Mouse (Mus musculus) MEL (cell line): Measurements from ENCODE around the gene Nudc. TPM values are rescaled to one million over a fixed set of nuclear protein-coding genes. Genes with fewer than 3 reads are reported as not detected.

Experiments
- DNase-seq: peaks from one replicate; pipeline ENCODE4 v3.0.0; 2011; ENCODE audit warnings: low read depth, low spot score
- H3K27ac ChIP-seq: 2 replicates; pipeline ENCODE4 v1.5.1; 2012; ENCODE audit warnings: low read depth, mild to moderate bottlenecking, control low read depth, low read length, moderate library complexity; ENCODE audit not compliant: control insufficient read depth
- H3K27me3 ChIP-seq, 2 experiments: fragments of 150-350 bp in 1 of 2; sonication (generic) in 1 of 2; 2 replicates each; pipeline ENCODE4 v1.6.1; 2012; ENCODE audit warnings: low read length in 2 of 2, mild to moderate bottlenecking in 2 of 2, improper control_type of control experiment in 1 of 2, moderate library complexity in 1 of 2; ENCODE audit not compliant: insufficient read depth in 2 of 2, control insufficient read depth in 1 of 2
- H3K36me3 ChIP-seq, 2 experiments: 2 replicates each; pipeline ENCODE4 v1.6.1; 2012 to 2014; ENCODE audit warnings: low read length in 2 of 2, improper control_type of control experiment in 1 of 2, inconsistent platforms in 1 of 2, mild to moderate bottlenecking in 1 of 2; ENCODE audit not compliant: insufficient read depth in 2 of 2, control insufficient read depth in 1 of 2
- H3K4me1 ChIP-seq, 2 experiments: fragments of 150-350 bp in 1 of 2; sonication (generic) in 1 of 2; 2 replicates each; pipeline ENCODE4 v1.6.1; 2012; ENCODE audit warnings: low read length in 2 of 2, improper control_type of control experiment in 1 of 2, mild to moderate bottlenecking in 1 of 2; ENCODE audit not compliant: insufficient read depth in 2 of 2, control insufficient read depth in 1 of 2
- H3K4me3 ChIP-seq, 2 experiments: fragments of 150-350 bp in 1 of 2; sonication (generic) in 1 of 2; 2 replicates each; pipeline ENCODE4 v1.5.1; 2012; ENCODE audit warnings: low read depth in 2 of 2, low read length in 2 of 2, mild to moderate bottlenecking in 2 of 2, moderate library complexity in 2 of 2, control low read depth in 1 of 2, improper control_type of control experiment in 1 of 2; ENCODE audit not compliant: control insufficient read depth in 1 of 2, insufficient read depth in 1 of 2
- H3K79me2 ChIP-seq: 2 replicates; pipeline ENCODE4 v1.6.1; 2012; ENCODE audit warnings: mild to moderate bottlenecking, low read length, moderate library complexity; ENCODE audit not compliant: control insufficient read depth, poor library complexity, insufficient read depth
- H3K9ac ChIP-seq: 2 replicates; pipeline ENCODE4 v1.6.1; 2012; ENCODE audit warnings: low read depth, mild to moderate bottlenecking, control low read depth, low read length, moderate library complexity; ENCODE audit not compliant: control insufficient read depth, poor library complexity, severe bottlenecking
- H3K9me3 ChIP-seq: fragments of 150-350 bp; sonication (generic); replicated peaks from 2 replicates; pipeline ENCODE4 v1.6.1; 2012; ENCODE audit warnings: mild to moderate bottlenecking, low read length, improper control_type of control experiment, moderate library complexity; ENCODE audit not compliant: insufficient read depth
- CHD1 ChIP-seq: IDR thresholded peaks from 2 replicates; pipeline ENCODE4 v1.6.1; 2012; ENCODE audit warnings: low read depth, mild to moderate bottlenecking, inconsistent platforms, low read length, improper control_type of control experiment
- CHD2 ChIP-seq: IDR thresholded peaks from 2 replicates; pipeline ENCODE4 v1.6.1; 2011; ENCODE audit warnings: low read length, improper control_type of control experiment
- CTCF ChIP-seq, 3 experiments: IDR thresholded peaks in 2 of 3; conservative IDR thresholded peaks in 1 of 3; 2 replicates each; pipeline ENCODE4 v1.5.1; 2011 to 2012; ENCODE audit warnings: low read length in 3 of 3, low read depth in 2 of 3, mild to moderate bottlenecking in 2 of 3, improper control_type of control experiment in 1 of 3, inconsistent platforms in 1 of 3, mixed read lengths in 1 of 3, moderate library complexity in 1 of 3; ENCODE audit not compliant: control insufficient read depth in 1 of 3, insufficient read depth in 1 of 3, poor library complexity in 1 of 3, severe bottlenecking in 1 of 3
- E2F4 ChIP-seq: IDR thresholded peaks from 2 replicates; pipeline ENCODE4 v1.6.1; 2011; ENCODE audit warnings: low read depth, low read length, improper control_type of control experiment, borderline replicate concordance
- ELF1 ChIP-seq: IDR thresholded peaks from 2 replicates; pipeline ENCODE4 v1.6.1; 2014; ENCODE audit warnings: low read depth, mild to moderate bottlenecking, inconsistent platforms, low read length, improper control_type of control experiment, moderate library complexity
- EP300 ChIP-seq, 2 experiments: IDR thresholded peaks; 2 replicates each; pipeline ENCODE4 v1.6.1; 2011; ENCODE audit warnings: improper control_type of control experiment in 2 of 2, low read length in 2 of 2, low read depth in 1 of 2, mild to moderate bottlenecking in 1 of 2
- ETS1 ChIP-seq: IDR thresholded peaks from 2 replicates; pipeline ENCODE4 v1.6.1; 2012; ENCODE audit warnings: low read depth, mild to moderate bottlenecking, inconsistent platforms, low read length, improper control_type of control experiment, moderate library complexity
- GABPA ChIP-seq: IDR thresholded peaks from 2 replicates; pipeline ENCODE4 v1.6.1; 2012; ENCODE audit warnings: low read depth, mild to moderate bottlenecking, inconsistent platforms, low read length, improper control_type of control experiment, moderate library complexity
- GATA1 ChIP-seq: IDR thresholded peaks from 2 replicates; pipeline ENCODE4 v1.6.1; 2011; ENCODE audit warnings: low read depth, low read length, improper control_type of control experiment
- HCFC1 ChIP-seq: IDR thresholded peaks from 2 replicates; pipeline ENCODE4 v1.6.1; 2012; ENCODE audit warnings: low read depth, mild to moderate bottlenecking, inconsistent platforms, low read length, improper control_type of control experiment, moderate library complexity
- JUND ChIP-seq: IDR thresholded peaks from 2 replicates; pipeline ENCODE4 v1.6.1; 2011; ENCODE audit warnings: low read depth, mild to moderate bottlenecking, improper control_type of control experiment, low read length
- KAT2A ChIP-seq: conservative IDR thresholded peaks from 2 replicates; pipeline ENCODE4 v1.6.1; 2012; ENCODE audit warnings: low read depth, low read length, improper control_type of control experiment, inconsistent platforms
- MAFK ChIP-seq: IDR thresholded peaks from 2 replicates; pipeline ENCODE4 v1.6.1; 2011; ENCODE audit warnings: low read depth, mild to moderate bottlenecking, low read length, improper control_type of control experiment, borderline replicate concordance
- MAX ChIP-seq: IDR thresholded peaks from 2 replicates; pipeline ENCODE4 v1.6.1; 2011; ENCODE audit warnings: low read length, improper control_type of control experiment
- MAZ ChIP-seq: IDR thresholded peaks from 2 replicates; pipeline ENCODE4 v1.6.1; 2012; ENCODE audit warnings: low read depth, mild to moderate bottlenecking, inconsistent platforms, low read length, improper control_type of control experiment
- MEF2A ChIP-seq: IDR thresholded peaks from 2 replicates; pipeline ENCODE4 v1.6.1; 2014; ENCODE audit warnings: low read depth, mild to moderate bottlenecking, inconsistent platforms, low read length, improper control_type of control experiment; ENCODE audit not compliant: poor library complexity, insufficient replicate concordance, severe bottlenecking; ENCODE audit errors: extremely low read depth
- MXI1 ChIP-seq: IDR thresholded peaks from 2 replicates; pipeline ENCODE4 v1.6.1; 2011; ENCODE audit warnings: mild to moderate bottlenecking, low read depth, low read length, improper control_type of control experiment
- MYC ChIP-seq: IDR thresholded peaks from 2 replicates; pipeline ENCODE4 v1.6.1; 2011; ENCODE audit warnings: low read depth, mild to moderate bottlenecking, low read length, improper control_type of control experiment, moderate library complexity
- NELFE ChIP-seq: IDR thresholded peaks from 2 replicates; pipeline ENCODE4 v1.6.1; 2011; ENCODE audit warnings: low read depth, low read length, improper control_type of control experiment
- NRF1 ChIP-seq: IDR thresholded peaks from 2 replicates; pipeline ENCODE4 v1.6.1; 2014; ENCODE audit warnings: low read depth, mild to moderate bottlenecking, inconsistent platforms, low read length, improper control_type of control experiment, moderate library complexity; ENCODE audit not compliant: poor library complexity, insufficient read depth, severe bottlenecking
- POLR2A ChIP-seq, 2 experiments: IDR thresholded peaks; 2 replicates each; pipeline ENCODE4 v1.6.1; 2011 to 2012; ENCODE audit warnings: low read length in 2 of 2, mild to moderate bottlenecking in 2 of 2, control low read depth in 1 of 2, improper control_type of control experiment in 1 of 2, low read depth in 1 of 2, moderate library complexity in 1 of 2; ENCODE audit not compliant: control insufficient read depth in 1 of 2, insufficient read depth in 1 of 2, poor library complexity in 1 of 2
- POLR2AphosphoS5 ChIP-seq: IDR thresholded peaks from 2 replicates; pipeline ENCODE4 v1.6.1; 2012; ENCODE audit warnings: low read depth, borderline replicate concordance, mild to moderate bottlenecking, inconsistent platforms, low read length, moderate library complexity, mixed read lengths
- RAD21 ChIP-seq: IDR thresholded peaks from 2 replicates; pipeline ENCODE4 v1.6.1; 2011; ENCODE audit warnings: mild to moderate bottlenecking, low read depth, low read length, improper control_type of control experiment
- RCOR1 ChIP-seq: IDR thresholded peaks from 2 replicates; pipeline ENCODE4 v1.6.1; 2012; ENCODE audit warnings: low read depth, mild to moderate bottlenecking, inconsistent platforms, low read length, improper control_type of control experiment
- SMC3 ChIP-seq: IDR thresholded peaks from 2 replicates; pipeline ENCODE4 v1.6.1; 2011; ENCODE audit warnings: low read depth, low read length, improper control_type of control experiment
- TAL1 ChIP-seq: IDR thresholded peaks from 2 replicates; pipeline ENCODE4 v1.6.1; 2012; ENCODE audit warnings: mild to moderate bottlenecking, inconsistent platforms, low read length, moderate library complexity, mixed read lengths
- TBP ChIP-seq: IDR thresholded peaks from 2 replicates; pipeline ENCODE4 v1.8.0; 2011; ENCODE audit warnings: low read depth, low read length, improper control_type of control experiment
- UBTF ChIP-seq: IDR thresholded peaks from 2 replicates; pipeline ENCODE4 v1.6.1; 2012; ENCODE audit warnings: low read depth, mild to moderate bottlenecking, inconsistent platforms, low read length, improper control_type of control experiment, moderate library complexity, borderline replicate concordance; ENCODE audit not compliant: insufficient read depth
- USF1 ChIP-seq: IDR thresholded peaks from 2 replicates; pipeline ENCODE4 v1.6.1; 2014; ENCODE audit warnings: low read depth, mild to moderate bottlenecking, inconsistent platforms, low read length, improper control_type of control experiment, moderate library complexity
- ZC3H11A ChIP-seq: IDR thresholded peaks from 2 replicates; pipeline ENCODE4 v1.6.1; 2012; ENCODE audit warnings: low read depth, mild to moderate bottlenecking, inconsistent platforms, low read length, improper control_type of control experiment
- ZKSCAN1 ChIP-seq: IDR thresholded peaks from 2 replicates; pipeline ENCODE4 v1.6.1; 2012; ENCODE audit warnings: low read depth, mild to moderate bottlenecking, inconsistent platforms, low read length, improper control_type of control experiment, moderate library complexity
- ZMIZ1 ChIP-seq: IDR thresholded peaks from 2 replicates; pipeline ENCODE4 v1.6.1; 2012; ENCODE audit warnings: low read depth, mild to moderate bottlenecking, inconsistent platforms, low read length, improper control_type of control experiment, moderate library complexity
- ZNF384 ChIP-seq: IDR thresholded peaks from 2 replicates; pipeline ENCODE4 v1.6.1; 2012; ENCODE audit warnings: low read depth, mild to moderate bottlenecking, inconsistent platforms, low read length, improper control_type of control experiment
- polyA plus RNA-seq, 2 experiments: library from polyadenylated mRNA; stranded (reverse) in 1 of 2; unstranded in 1 of 2; fragments of >175 nt in 1 of 2; fragments of >200 nt in 1 of 2; gene quantifications; 2 replicates each; pipeline versions ENCODE4 v1.2.1 to v1.2.4; 2012; ENCODE audit warnings: low replicate concordance in 2 of 2, low read depth in 1 of 2; ENCODE audit not compliant: insufficient read length in 2 of 2, insufficient read depth in 1 of 2, missing spikeins in 1 of 2
- total RNA-seq: library from RNA; depleted of rRNA; stranded (reverse); fragments of 300-350 nt; gene quantifications from 2 replicates; pipeline ENCODE4 v1.2.3, GENCODE M21; 2012

Nudc gene
- total and polyA plus RNA-seq, 3 experiments = 516 to 732 TPM; not detected in 1

GRCm38 (mm10) chr4:133595538-133595937 lies 49.7 kb upstream of the Nudc start:
- no peaks in the 10 kb centered on the region for H3K27me3 ChIP-seq

GRCm38 (mm10) chr4:133592570-133592969 lies 46.8 kb upstream of the Nudc start:
- Histone ChIP-seq H3K4me3 (no peak overlapping the region), H3K27me3 (no peaks in the 10 kb centered on the region), H3K36me3 (no peaks in the 10 kb centered on the region), H3K9ac (no peak overlapping the region), H3K9me3 (no peaks in the 10 kb centered on the region), H3K4me1 (no peaks in the 10 kb centered on the region), H3K79me2 (no peaks in the 10 kb centered on the region), H3K27ac (no peak overlapping the region)
- DNase-seq = peak; percentile 65
- TF ChIP-seq ZMIZ1 = no peak
- no peak for TF ChIP-seq HCFC1
- TF ChIP-seq E2F4 = no peak
- TF ChIP-seq MAFK = no peak
- TF ChIP-seq NRF1 = no peak
- TF ChIP-seq MAZ = no peak; the same call in 1 of the 2 replicates
- peak; percentile 56 to 72 (median 59) for TF ChIP-seq CTCF (IDR thresholded peaks at IDR 0.05 in 2 of 3, conservative IDR thresholded peaks at IDR 0.05 in 1 of 3; ENCODE audit: control insufficient read depth in 1 of 3, insufficient read depth in 1 of 3, low read depth in 2 of 3, low read length in 3 of 3, poor library complexity in 1 of 3, severe bottlenecking in 1 of 3)
- no peak for TF ChIP-seq POLR2A (IDR thresholded peaks at IDR 0.05; ENCODE audit: control insufficient read depth in 1 of 2, insufficient read depth in 1 of 2, low read depth in 1 of 2, low read length in 2 of 2, poor library complexity in 1 of 2)
- TF ChIP-seq CHD2 = no peak
- no peak for TF ChIP-seq MYC
- TF ChIP-seq MAX = no peak
- TF ChIP-seq NELFE = no peak
- TF ChIP-seq RCOR1 = no peak
- peak; percentile 62 for TF ChIP-seq SMC3
- TF ChIP-seq UBTF = no peak
- peak; percentile 63 for TF ChIP-seq ZC3H11A
- no peak for TF ChIP-seq ELF1
- TF ChIP-seq USF1 = no peak
- no peak for TF ChIP-seq TBP
- TF ChIP-seq CHD1 = no peak
- TF ChIP-seq RAD21 = peak; percentile 76
- no peak for TF ChIP-seq MXI1
- TF ChIP-seq KAT2A = no peak
- TF ChIP-seq ETS1 = no peak
- TF ChIP-seq GABPA = no peak
- no peak for TF ChIP-seq JUND
- TF ChIP-seq TAL1 = no peak
- TF ChIP-seq ZKSCAN1 = no peak
- TF ChIP-seq ZNF384 = no peak
- TF ChIP-seq EP300 (IDR thresholded peaks at IDR 0.05; ENCODE audit: low read depth in 1 of 2, low read length in 2 of 2) = no peak
- no peak for TF ChIP-seq MEF2A
- TF ChIP-seq POLR2AphosphoS5 = no peak
- TF ChIP-seq GATA1 = no peak

More at GRCm38 (mm10) chr4:133595538-133595937, 49.7 kb upstream of the Nudc start:
- Histone ChIP-seq H3K4me1 (peaks cover 0 to 3% of the 10 kb centered on the region in 2 experiments; a peak in 1 of 4 replicates), H3K36me3 (no peaks in the 10 kb centered on the region; a peak in 1 of 4 replicates), H3K9ac (no peak overlapping the region), H3K79me2 (no peaks in the 10 kb centered on the region; the same call in 1 of the 2 replicates), H3K4me3 (no peak overlapping the region), H3K27ac (no peak overlapping the region), H3K9me3 (no peaks in the 10 kb centered on the region)
- no peak for TF ChIP-seq ELF1
- no peak for DNase-seq
